Mouse (Mus musculus) megakaryocyte progenitor cell, adult 5-6 weeks (primary cell): ENCODE results near the gene Prl2c1. TPM values are rescaled to one million over a fixed set of nuclear protein-coding genes. Genes with fewer than 3 reads are reported as not detected.

Experiments
- ATAC-seq: replicated peaks from 2 replicates; pipeline ENCODE4 v1.8.0; 2016; ENCODE audit warnings: mild to moderate bottlenecking, moderate TSS enrichment, inconsistent platforms; ENCODE audit not compliant: poor library complexity
- total RNA-seq, 2 experiments: library from RNA; stranded (forward) in 1 of 2; stranded (reverse) in 1 of 2; fragments of 157-497, 149-512 nt in 1 of 2; fragments of 200-1000 nt in 1 of 2; gene quantifications; 2 replicates each; pipeline versions ENCODE4 v1.2.3 to v1.2.4; 2015 to 2017

The Prl2c1 gene
- not detected in 2 replicates for total RNA-seq (2015)
- total RNA-seq (2017) = not detected in 2 replicates

DNA sequence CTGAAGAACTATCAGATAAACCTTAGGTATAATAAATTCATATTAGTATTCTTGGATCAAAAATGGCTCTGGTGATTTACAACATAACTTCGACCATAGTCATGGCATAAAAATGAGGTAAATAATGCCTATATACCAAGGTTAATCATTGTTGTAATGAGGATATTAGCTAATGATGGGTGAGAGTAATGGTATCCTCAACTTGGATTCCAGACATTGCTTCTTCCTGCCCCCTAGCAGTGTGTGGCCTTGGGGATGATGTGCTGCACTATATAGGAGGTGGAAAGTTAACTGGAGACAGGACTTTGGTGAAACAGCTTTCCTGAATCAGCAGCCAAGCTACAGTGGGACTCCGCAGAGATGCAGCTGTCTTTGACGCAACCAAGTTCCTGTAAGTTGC is at the start of gene Prl2c1:
TSS of gene Prl2c1 (plus strand) at position 301 of the 400 bp plus-strand sequence.
- ATAC-seq = no peak

DNA sequence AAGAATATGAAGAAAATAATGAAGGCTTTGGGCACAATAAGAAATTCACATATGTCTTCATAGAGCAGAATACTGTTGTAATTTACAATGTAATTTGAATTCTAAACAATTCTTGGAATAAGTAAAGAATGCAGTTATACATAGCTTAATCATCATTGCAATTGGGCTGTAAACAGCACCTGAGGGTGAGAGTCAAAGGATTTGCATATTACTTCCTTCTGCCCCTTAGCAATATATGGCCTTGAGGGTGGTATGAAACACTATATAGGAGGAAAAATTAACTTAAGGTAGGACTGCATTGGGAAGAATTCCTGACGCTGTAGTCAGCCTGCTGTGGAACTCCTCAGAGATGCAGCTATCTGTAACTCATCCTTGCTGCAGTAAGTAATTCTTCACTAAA is 47.8 kb upstream of the Prl2c1 start, which contains the start of gene Prl2a1:
TSS of gene Prl2a1 (plus strand) at position 301 of the 400 bp plus-strand sequence.
- ATAC-seq = no peak

DNA sequence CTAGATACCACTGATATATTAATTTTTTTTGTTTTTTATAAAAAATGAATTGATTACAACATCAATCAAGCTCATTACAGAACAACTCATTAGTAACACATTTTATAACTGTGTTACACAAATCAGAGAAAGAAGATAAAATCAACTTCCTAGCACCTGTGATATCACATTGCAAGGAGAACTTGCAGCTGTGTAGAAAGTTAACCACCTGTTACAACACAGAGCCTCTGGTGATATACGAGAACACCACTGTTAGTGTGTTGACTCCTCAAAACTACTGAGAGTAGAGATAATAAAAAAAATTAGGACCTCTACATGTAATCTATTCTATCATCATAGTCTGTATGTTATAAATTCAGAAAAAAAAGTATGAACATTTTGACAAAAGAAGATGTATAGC is 46.4 kb upstream of the Prl2c1 start:
- no peak for ATAC-seq

DNA sequence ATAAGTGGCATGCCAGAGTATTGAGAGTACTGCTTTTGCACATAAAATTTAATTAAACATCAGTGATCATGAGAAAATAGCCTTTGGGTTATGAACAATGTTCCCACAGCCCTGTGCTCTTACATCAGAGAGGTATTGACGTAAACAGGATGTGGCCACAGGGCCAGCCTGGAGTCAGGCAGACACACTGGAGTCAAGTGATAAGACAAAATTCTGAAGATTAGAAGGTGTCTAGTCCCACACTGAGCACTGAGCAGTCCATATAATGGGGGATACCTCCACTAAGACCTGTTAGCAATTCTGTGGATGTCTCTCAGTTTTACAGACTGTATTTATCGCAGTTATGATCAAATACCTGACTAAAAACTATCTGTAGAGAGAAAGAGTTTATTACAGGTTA is 55.1 kb downstream of the Prl2c1 start:
- peak; percentile 58; the same call in 1 of the 2 replicates for ATAC-seq

Other genes starting within 250 kb of the Prl2c1 start
- gene Prl7b1, start 238.8 kb upstream of the Prl2c1 start, total RNA-seq (2015) = not detected in 2 replicates
- gene Prl7b1, start 238.8 kb upstream of the Prl2c1 start, total RNA-seq (2017) = not detected in 2 replicates
- not detected in 2 replicates for gene Prl7a1, start 206.8 kb upstream of the Prl2c1 start, total RNA-seq (2015)
- not detected in 2 replicates for gene Prl7a1, start 206.8 kb upstream of the Prl2c1 start, total RNA-seq (2017)
- not detected in 2 replicates for gene Prl7a2, start 181.3 kb upstream of the Prl2c1 start, total RNA-seq (2015)
- gene Prl7a2, start 181.3 kb upstream of the Prl2c1 start, total RNA-seq (2017) = not detected in 2 replicates
- gene Prl7d1, start 132.6 kb upstream of the Prl2c1 start, total RNA-seq (2015) = not detected in 2 replicates
- not detected in 2 replicates for gene Prl7d1, start 132.6 kb upstream of the Prl2c1 start, total RNA-seq (2017)
- not detected in 2 replicates for gene Prl7c1, start 68.5 kb upstream of the Prl2c1 start, total RNA-seq (2015)
- not detected in 2 replicates for gene Prl7c1, start 68.5 kb upstream of the Prl2c1 start, total RNA-seq (2017)
- gene Prl2a1, start 47.7 kb upstream of the Prl2c1 start, total RNA-seq (2015) = not detected in 2 replicates
- not detected in 2 replicates for gene Prl2a1, start 47.7 kb upstream of the Prl2c1 start, total RNA-seq (2017)
- gene Prl4a1, start 166.9 kb downstream of the Prl2c1 start, total RNA-seq (2015) = not detected in 2 replicates
- gene Prl4a1, start 166.9 kb downstream of the Prl2c1 start, total RNA-seq (2017) = not detected in 2 replicates